In the genomic region with DNA sequence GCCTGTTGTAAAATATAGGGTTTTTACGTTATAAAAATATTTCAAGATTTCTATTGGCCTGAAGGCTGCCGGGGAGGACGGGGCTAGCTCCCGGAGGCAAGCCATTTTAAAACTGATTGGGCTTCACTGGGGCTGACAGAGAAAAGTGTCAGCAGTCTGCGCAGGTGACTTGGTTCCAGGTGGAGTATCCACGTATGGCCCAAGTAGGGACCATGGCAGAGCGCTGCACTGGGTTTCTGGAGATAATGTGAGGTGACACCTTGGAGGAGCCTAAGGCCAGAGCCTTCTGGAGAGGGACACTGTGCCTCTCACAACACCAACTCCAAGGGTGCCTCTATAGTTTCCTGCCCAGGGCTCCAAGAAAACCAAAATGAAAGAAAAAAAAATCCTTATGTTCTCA, we compare ENCODE assay signal across 16 mouse cellular contexts.
"Had no signal": no experiment of that assay in that cellular context is flagged by ENCODE, and none has a peak within 500 bp of the region (broad histone marks: within the 10 kb centered on the region; RNA-seq: fewer than 3 reads in every experiment).

No protein-coding gene starts in this region.

- DNase-seq: heart, postnatal 10 days; heart, postnatal 14 days; heart, postnatal 36 days; heart, postnatal 4 days; kidney, adult 11 months; kidney, adult 18-20 months; kidney, adult 2 months; kidney, adult 8-10 months; kidney, adult 9 months; kidney, postnatal 10 days; kidney, postnatal 14 days; kidney, postnatal 25 days; kidney, postnatal 36 days; kidney, postnatal 4 days; layer of hippocampus, adult 9-11 months; layer of hippocampus, postnatal 36 days had no signal
